Mouse (Mus musculus): ENCODE measurements around the gene Srf. TPM values are rescaled to one million over a fixed set of nuclear protein-coding genes. Genes with fewer than 3 reads are reported as not detected.

The Srf gene
- polyA plus RNA-seq, 1 experiment from 2014 or later, result 7.7 TPM

GRCm38 (mm10) chr17:46553926-46554325 is 2.0 kb downstream of the Srf start:
- Histone ChIP-seq H3K4me3 (ENCODE audit: low read depth, low read length) (peak overlapping the region; percentile 96), H3K4me2 (ENCODE audit: low read depth) (peak overlapping the region; percentile 89), H3K27ac (ENCODE audit: low read depth, low read length) (no peak overlapping the region), H3K36me3 (ENCODE audit: control insufficient read depth, insufficient read depth, low read length) (no peaks in the 10 kb centered on the region; the same call in none of the 2 replicates), H3K27me3 (ENCODE audit: control insufficient read depth, insufficient read depth, low read length) (no peaks in the 10 kb centered on the region), H3K4me1 (ENCODE audit: control insufficient read depth, insufficient read depth, low read length) (peaks cover 22% of the 10 kb centered on the region), H3K9ac (ENCODE audit: low read length) (peak overlapping the region; percentile 96), H3K9me3 (ENCODE audit: control insufficient read depth, low read length) (no peaks in the 10 kb centered on the region)
- ATAC-seq (ENCODE audit: insufficient read depth, low FRiP score, low TSS enrichment), result no peak
- DNase-seq (ENCODE audit: low spot score), result no peak
- WGBS, result 74% methylated on average over 3 of the region's 3 CpGs

DNA sequence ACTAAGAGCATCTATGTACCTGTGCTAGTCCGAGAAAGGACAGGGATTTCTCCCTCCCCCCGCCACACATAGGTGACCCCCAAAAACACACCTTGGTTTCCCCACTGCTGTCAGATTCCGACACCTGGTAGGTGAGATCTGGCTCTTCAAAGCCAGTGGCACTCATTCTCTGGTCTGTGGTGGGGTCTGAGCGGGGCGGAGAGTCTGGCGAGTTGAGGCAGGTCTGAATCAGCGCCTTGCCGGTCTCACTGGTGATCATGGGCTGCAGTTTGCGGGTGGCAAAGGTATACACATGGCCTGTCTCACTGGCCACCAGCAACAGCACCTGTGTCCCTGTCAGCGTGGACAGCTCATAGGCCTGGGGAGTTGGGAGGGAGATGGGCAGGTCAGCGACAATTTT is 2.5 kb downstream of the Srf start:
- 46% methylated on average over 11 of the region's 11 CpGs for WGBS
- peak overlapping the region; percentile 89 for H3K4me2 ChIP-seq (ENCODE audit: low read depth)
- H3K27ac ChIP-seq (ENCODE audit: low read depth, low read length), result peak overlapping the region; percentile 54; the same call in 1 of the 2 replicates
- peak overlapping the region; percentile 31 for H3K9ac ChIP-seq (ENCODE audit: low read length)
- H3K9me3 ChIP-seq (ENCODE audit: control insufficient read depth, low read length), result no peaks in the 10 kb centered on the region
- H3K4me1 ChIP-seq (ENCODE audit: control insufficient read depth, insufficient read depth, low read length), result peaks cover 22% of the 10 kb centered on the region
- no peak for ATAC-seq (ENCODE audit: insufficient read depth, low FRiP score, low TSS enrichment)
- peak overlapping the region; percentile 24 for H3K4me3 ChIP-seq (ENCODE audit: low read depth, low read length)
- H3K36me3 ChIP-seq (ENCODE audit: control insufficient read depth, insufficient read depth, low read length), result no peaks in the 10 kb centered on the region; the same call in none of the 2 replicates
- no peak for DNase-seq (ENCODE audit: low spot score)
- no peaks in the 10 kb centered on the region for H3K27me3 ChIP-seq (ENCODE audit: control insufficient read depth, insufficient read depth, low read length)

GRCm38 (mm10) chr17:46552841-46553423 is 3.0 kb downstream of the Srf start:
- Histone ChIP-seq H3K4me3 (ENCODE audit: low read depth, low read length) (peak overlapping the region; percentile 24), H3K27ac (ENCODE audit: low read depth, low read length) (peak overlapping the region; percentile 54; the same call in 1 of the 2 replicates), H3K9ac (ENCODE audit: low read length) (peak overlapping the region; percentile 5), H3K4me1 (ENCODE audit: control insufficient read depth, insufficient read depth, low read length) (peaks cover 22% of the 10 kb centered on the region), H3K9me3 (ENCODE audit: control insufficient read depth, low read length) (no peaks in the 10 kb centered on the region), H3K4me2 (ENCODE audit: low read depth) (peak overlapping the region; percentile 89), H3K36me3 (ENCODE audit: control insufficient read depth, insufficient read depth, low read length) (peaks cover 2% of the 10 kb centered on the region), H3K27me3 (ENCODE audit: control insufficient read depth, insufficient read depth, low read length) (no peaks in the 10 kb centered on the region)
- WGBS, result under 1% methylated on average over 24 of the region's 24 CpGs
- peak; percentile 86 for DNase-seq (ENCODE audit: low spot score)
- ATAC-seq (ENCODE audit: insufficient read depth, low FRiP score, low TSS enrichment), result peak; percentile 74

GRCm38 (mm10) chr17:46552151-46552550 is 3.8 kb downstream of the Srf start:
- no peak for ATAC-seq (ENCODE audit: insufficient read depth, low FRiP score, low TSS enrichment)
- DNase-seq (ENCODE audit: low spot score), result no peak
- H3K4me1 ChIP-seq (ENCODE audit: control insufficient read depth, insufficient read depth, low read length), result peaks cover 25% of the 10 kb centered on the region
- no peaks in the 10 kb centered on the region for H3K9me3 ChIP-seq (ENCODE audit: control insufficient read depth, low read length)
- no peak overlapping the region for H3K4me3 ChIP-seq (ENCODE audit: low read depth, low read length)
- peaks cover 2% of the 10 kb centered on the region for H3K36me3 ChIP-seq (ENCODE audit: control insufficient read depth, insufficient read depth, low read length)
- no peak overlapping the region for H3K9ac ChIP-seq (ENCODE audit: low read length)
- H3K4me2 ChIP-seq (ENCODE audit: low read depth), result no peak overlapping the region
- H3K27me3 ChIP-seq (ENCODE audit: control insufficient read depth, insufficient read depth, low read length), result no peaks in the 10 kb centered on the region
- no peak overlapping the region for H3K27ac ChIP-seq (ENCODE audit: low read depth, low read length)
- whole genome bisulfite sequencing, result 86% methylated on average over 7 of the region's 7 CpGs

DNA sequence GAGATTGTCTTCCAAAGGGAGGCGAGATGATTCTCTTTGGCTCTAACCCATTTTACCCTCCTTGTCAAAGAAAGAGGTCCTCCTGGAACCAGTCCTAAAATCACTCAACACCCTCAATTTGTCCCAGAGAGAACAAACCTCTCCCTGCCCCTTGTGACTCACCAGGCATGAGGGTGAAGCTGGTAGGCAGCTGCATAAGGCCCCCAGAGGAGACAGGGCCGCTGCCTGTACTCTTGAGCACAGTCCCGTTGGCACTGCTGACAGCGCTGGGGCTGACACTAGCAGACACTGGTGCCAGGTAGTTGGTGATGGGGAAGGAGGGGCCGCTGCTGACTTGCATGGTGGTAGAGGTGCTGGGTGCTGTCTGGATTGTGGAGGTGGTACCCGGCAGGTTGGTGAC is 4.6 kb downstream of the Srf start:
- Histone ChIP-seq H3K27me3 (ENCODE audit: control insufficient read depth, insufficient read depth, low read length) (no peaks in the 10 kb centered on the region), H3K4me1 (ENCODE audit: control insufficient read depth, insufficient read depth, low read length) (peaks cover 31% of the 10 kb centered on the region), H3K9ac (ENCODE audit: low read length) (no peak overlapping the region), H3K4me2 (ENCODE audit: low read depth) (no peak overlapping the region), H3K36me3 (ENCODE audit: control insufficient read depth, insufficient read depth, low read length) (peaks cover 2% of the 10 kb centered on the region), H3K4me3 (ENCODE audit: low read depth, low read length) (no peak overlapping the region), H3K27ac (ENCODE audit: low read depth, low read length) (no peak overlapping the region), H3K9me3 (ENCODE audit: control insufficient read depth, low read length) (no peaks in the 10 kb centered on the region)
- DNase-seq (ENCODE audit: low spot score) (no peak), ATAC-seq (ENCODE audit: insufficient read depth, low FRiP score, low TSS enrichment) (no peak)
- WGBS, result 93% methylated on average over 6 of the region's 6 CpGs

DNA sequence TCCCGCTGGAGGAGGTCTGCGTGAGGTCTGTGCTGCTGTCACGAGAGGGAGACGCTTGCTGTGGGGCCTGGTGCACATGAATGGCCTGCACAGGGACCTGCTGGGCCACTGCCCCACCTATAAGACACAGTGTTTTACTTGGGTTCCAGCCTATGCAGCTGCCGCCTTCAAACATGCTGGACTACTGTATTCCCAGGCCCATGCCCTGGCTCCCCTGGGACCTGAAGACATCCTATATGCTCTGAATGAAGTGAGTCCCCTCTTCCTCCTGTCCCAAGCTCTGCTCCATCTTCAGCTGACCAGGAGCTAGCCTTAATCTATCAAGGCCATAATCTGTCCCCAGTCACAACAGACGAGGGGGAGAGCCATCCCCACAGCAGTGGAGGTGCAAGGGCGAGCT is 5.1 kb downstream of the Srf start:
- WGBS, result 87% methylated on average over 7 of the region's 7 CpGs
- Histone ChIP-seq H3K9ac (ENCODE audit: low read length) (no peak overlapping the region), H3K27me3 (ENCODE audit: control insufficient read depth, insufficient read depth, low read length) (no peaks in the 10 kb centered on the region), H3K4me2 (ENCODE audit: low read depth) (no peak overlapping the region), H3K4me1 (ENCODE audit: control insufficient read depth, insufficient read depth, low read length) (peaks cover 33% of the 10 kb centered on the region), H3K9me3 (ENCODE audit: control insufficient read depth, low read length) (no peaks in the 10 kb centered on the region), H3K4me3 (ENCODE audit: low read depth, low read length) (no peak overlapping the region), H3K36me3 (ENCODE audit: control insufficient read depth, insufficient read depth, low read length) (peaks cover 2% of the 10 kb centered on the region), H3K27ac (ENCODE audit: low read depth, low read length) (no peak overlapping the region)
- DNase-seq (ENCODE audit: low spot score) (no peak), ATAC-seq (ENCODE audit: insufficient read depth, low FRiP score, low TSS enrichment) (no peak)

GRCm38 (mm10) chr17:46549642-46550041 is 6.3 kb downstream of the Srf start:
- H3K27ac ChIP-seq (ENCODE audit: low read depth, low read length), result no peak overlapping the region
- no peaks in the 10 kb centered on the region for H3K27me3 ChIP-seq (ENCODE audit: control insufficient read depth, insufficient read depth, low read length)
- no peak overlapping the region for H3K9ac ChIP-seq (ENCODE audit: low read length)
- peaks cover 2% of the 10 kb centered on the region for H3K36me3 ChIP-seq (ENCODE audit: control insufficient read depth, insufficient read depth, low read length)
- DNase-seq (ENCODE audit: low spot score) (no peak), ATAC-seq (ENCODE audit: insufficient read depth, low FRiP score, low TSS enrichment) (no peak)
- 90% methylated on average over 9 of the region's 9 CpGs for WGBS
- H3K9me3 ChIP-seq (ENCODE audit: control insufficient read depth, low read length), result no peaks in the 10 kb centered on the region
- H3K4me2 ChIP-seq (ENCODE audit: low read depth), result no peak overlapping the region
- H3K4me1 ChIP-seq (ENCODE audit: control insufficient read depth, insufficient read depth, low read length), result peaks cover 37% of the 10 kb centered on the region
- 0 out of 2 replicates have a peak overlapping the region, but pooled peaks have one; percentile 2 for H3K4me3 ChIP-seq (ENCODE audit: low read depth, low read length)

DNA sequence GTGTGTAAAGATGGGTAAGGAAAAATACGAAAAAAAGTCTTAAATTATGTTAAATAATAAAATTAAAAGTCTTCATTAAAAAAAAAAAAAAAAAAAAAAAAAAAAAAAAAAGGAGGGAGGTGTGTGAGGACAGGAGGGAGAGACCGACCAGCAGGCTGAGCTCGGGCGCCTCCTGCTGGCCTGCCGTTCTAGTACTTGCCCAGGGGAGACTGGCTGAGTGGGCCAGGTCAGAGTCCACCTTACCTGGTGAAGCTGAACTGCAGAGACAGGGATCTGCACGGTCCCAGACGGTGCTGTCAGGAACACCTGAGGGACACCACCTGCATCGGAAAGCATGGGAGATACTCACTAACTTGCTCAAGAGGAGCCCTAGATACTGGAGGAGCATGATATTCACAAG is 6.8 kb downstream of the Srf start:
- no peaks in the 10 kb centered on the region for H3K27me3 ChIP-seq (ENCODE audit: control insufficient read depth, insufficient read depth, low read length)
- no peak overlapping the region for H3K27ac ChIP-seq (ENCODE audit: low read depth, low read length)
- 0 out of 2 replicates have a peak overlapping the region, but pooled peaks have one; percentile 2 for H3K4me3 ChIP-seq (ENCODE audit: low read depth, low read length)
- peaks cover 2% of the 10 kb centered on the region for H3K36me3 ChIP-seq (ENCODE audit: control insufficient read depth, insufficient read depth, low read length)
- 27% methylated on average over 8 of the region's 8 CpGs for WGBS
- H3K4me1 ChIP-seq (ENCODE audit: control insufficient read depth, insufficient read depth, low read length), result peaks cover 34% of the 10 kb centered on the region
- no peak for ATAC-seq (ENCODE audit: insufficient read depth, low FRiP score, low TSS enrichment)
- no peak overlapping the region for H3K9ac ChIP-seq (ENCODE audit: low read length)
- H3K4me2 ChIP-seq (ENCODE audit: low read depth), result no peak overlapping the region
- peak; percentile 76 for DNase-seq (ENCODE audit: low spot score)
- no peaks in the 10 kb centered on the region for H3K9me3 ChIP-seq (ENCODE audit: control insufficient read depth, low read length)

GRCm38 (mm10) chr17:46548741-46549140 is 7.2 kb downstream of the Srf start:
- peaks cover 29% of the 10 kb centered on the region for H3K4me1 ChIP-seq (ENCODE audit: control insufficient read depth, insufficient read depth, low read length)
- H3K9me3 ChIP-seq (ENCODE audit: control insufficient read depth, low read length), result no peaks in the 10 kb centered on the region
- 52% methylated on average over 10 of the region's 11 CpGs for WGBS
- no peak for ATAC-seq (ENCODE audit: insufficient read depth, low FRiP score, low TSS enrichment)
- H3K4me2 ChIP-seq (ENCODE audit: low read depth), result no peak overlapping the region
- H3K9ac ChIP-seq (ENCODE audit: low read length), result no peak overlapping the region
- DNase-seq (ENCODE audit: low spot score), result no peak
- peaks cover 2% of the 10 kb centered on the region for H3K36me3 ChIP-seq (ENCODE audit: control insufficient read depth, insufficient read depth, low read length)
- no peak overlapping the region for H3K4me3 ChIP-seq (ENCODE audit: low read depth, low read length)
- H3K27ac ChIP-seq (ENCODE audit: low read depth, low read length), result no peak overlapping the region
- H3K27me3 ChIP-seq (ENCODE audit: control insufficient read depth, insufficient read depth, low read length), result no peaks in the 10 kb centered on the region

Data from neural tube, embryonic 11.5 days (tissue).